Mouse (Mus musculus) left cerebral cortex, postnatal 4 days (tissue): ENCODE measurements around the gene Psmb10. TPM values are rescaled to one million over a fixed set of nuclear protein-coding genes. Genes with fewer than 3 reads are reported as not detected.

Experiments used
- DNase-seq: peaks from one replicate; pipeline ENCODE4 v3.0.0-alpha.2; 2022
- intact Hi-C: fragments of 180-260 bp; cut with DNase I; formaldehyde crosslinking; loops from one replicate; pipeline ENCODE4 v1.15.1; 2025
- total RNA-seq, 2 experiments: library from RNA; stranded (reverse); gene quantifications; 2 replicates each; pipeline ENCODE4 v1.2.3; 2021

Gene Psmb10
- total RNA-seq, 2 experiments from 2014 or later, result 50.6 to 70.2 TPM

DNA sequence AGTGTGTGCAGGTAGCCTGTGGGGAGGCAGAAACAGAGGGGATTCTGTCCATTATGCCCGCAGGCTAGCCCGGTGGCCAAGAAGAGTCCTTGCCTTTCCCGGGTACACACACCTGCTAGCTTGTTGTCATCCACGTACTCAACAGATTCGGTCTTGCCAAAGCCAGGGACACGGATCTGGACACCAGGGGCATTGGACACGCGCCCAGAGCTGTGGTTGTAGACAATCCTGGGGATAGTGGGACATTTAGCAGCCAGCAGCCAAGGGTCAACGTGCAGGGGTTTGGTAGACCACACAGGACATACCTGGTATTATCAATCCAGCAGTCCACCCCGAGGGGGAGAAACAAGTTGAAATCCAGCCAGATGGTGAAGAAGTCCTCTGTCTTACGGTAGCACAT, 3.8 kb upstream of the Psmb10 start:
- DNase-seq, result no peak
- intact Hi-C loops, result no loop called here

DNA sequence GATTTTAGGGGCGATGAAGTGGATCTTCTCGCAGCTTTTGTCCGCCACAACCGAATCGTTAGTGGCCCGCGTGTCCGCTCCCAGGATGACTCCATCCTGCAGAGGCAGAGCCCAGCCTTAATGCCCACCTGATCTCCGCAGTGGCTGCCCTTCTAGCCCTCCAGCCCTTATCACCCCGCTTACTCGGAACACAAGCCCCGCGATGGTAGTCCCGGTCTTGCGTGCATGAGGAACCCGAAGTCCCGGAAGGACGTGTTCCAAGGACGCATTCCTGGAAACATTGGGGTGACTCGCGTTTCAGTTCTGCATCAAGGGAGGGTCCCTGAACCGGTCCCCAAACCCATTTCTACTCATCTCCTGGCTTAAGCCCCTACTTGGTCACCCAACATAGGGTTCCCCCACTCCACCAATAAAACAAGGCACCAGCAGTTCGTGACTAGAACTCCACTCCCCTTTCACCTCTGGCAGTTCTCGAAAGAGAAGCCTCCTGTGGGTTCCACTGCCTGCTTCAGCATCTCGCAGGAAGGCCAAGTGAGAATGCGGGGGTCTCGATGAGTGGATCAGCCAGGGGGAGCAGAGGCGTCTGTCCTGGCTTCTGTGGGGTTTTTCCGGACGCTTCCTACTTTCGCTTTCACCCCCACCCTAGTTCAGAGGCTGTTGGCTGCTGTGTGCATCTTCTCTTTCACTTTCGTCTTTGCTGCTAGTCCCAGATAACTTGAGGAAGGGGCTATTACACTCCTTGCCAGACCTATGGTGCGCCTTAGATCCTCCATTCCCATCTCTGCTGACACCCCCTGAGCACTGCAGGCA, 543 bp downstream of the Psmb10 start:
- DNase-seq, result no peak
- intact Hi-C loops, result no loop called here

DNA sequence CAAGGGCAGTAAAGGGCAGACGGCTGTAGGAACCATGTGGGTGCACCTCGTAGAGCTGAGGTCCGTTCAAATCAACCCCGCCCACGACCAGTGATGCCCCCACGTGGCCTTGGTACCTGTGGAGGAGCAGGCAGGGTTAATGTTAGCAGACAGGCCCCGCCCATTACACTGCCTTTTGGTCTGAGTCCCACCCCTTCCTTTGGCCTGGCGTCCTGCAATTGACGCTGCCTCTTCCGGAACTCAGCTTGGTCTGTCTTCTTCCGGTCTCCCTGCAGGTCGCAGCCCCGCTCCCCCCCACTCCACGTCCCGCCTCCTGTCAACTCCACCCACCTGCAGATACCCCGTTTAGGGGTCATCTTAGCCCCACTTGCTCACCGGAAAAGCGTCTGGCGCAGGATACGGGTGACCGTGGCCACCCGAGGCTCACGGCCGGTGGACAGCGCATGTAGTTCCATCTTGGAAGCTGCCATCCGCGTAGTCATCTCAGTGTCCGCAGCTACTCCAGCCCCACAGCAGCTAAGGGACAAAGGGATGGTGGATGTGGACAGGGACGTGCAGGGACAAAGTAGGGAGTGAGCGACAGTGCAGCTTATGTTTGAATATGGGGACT, 1.3 kb downstream of the Psmb10 start:
- intact Hi-C loops, result no loop called here
- peak; percentile 92 for DNase-seq

DNA sequence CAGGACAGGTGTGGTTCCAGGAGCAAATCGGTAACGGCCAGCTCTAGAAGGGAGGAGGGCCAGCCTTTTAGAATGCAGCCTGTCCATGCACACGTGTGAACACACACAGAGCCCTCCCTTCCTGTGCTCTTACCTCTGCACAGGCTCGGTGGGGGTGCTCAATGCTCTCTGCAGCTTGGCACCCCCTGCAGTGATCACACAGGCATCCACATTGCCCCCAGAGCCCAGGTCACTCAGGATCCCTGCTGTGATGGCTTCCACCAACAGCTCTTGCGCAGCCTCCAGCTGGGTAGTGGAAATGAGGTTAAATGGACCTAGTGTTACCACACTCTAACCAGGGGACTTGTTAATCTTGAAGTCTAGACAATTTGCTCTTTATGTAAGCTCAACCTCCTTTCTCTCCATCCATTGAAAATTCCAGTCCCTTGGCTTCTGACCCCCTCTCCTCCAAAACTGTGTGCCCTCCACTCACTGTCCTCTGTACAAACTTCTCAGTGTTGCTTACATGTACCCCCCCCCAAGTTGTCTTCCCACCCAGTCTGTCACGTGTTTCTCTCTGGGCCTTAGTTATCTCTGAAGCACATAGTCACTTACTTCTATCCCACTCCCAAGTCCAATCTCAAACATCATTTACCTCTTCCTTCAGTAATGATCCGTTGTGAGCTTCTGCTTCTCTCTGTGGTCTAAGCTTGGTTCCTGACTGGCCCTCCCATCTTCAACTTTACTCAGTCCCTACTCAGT, 2.2 kb downstream of the Psmb10 start:
- intact Hi-C loops, result no loop called here
- no peak for DNase-seq

DNA sequence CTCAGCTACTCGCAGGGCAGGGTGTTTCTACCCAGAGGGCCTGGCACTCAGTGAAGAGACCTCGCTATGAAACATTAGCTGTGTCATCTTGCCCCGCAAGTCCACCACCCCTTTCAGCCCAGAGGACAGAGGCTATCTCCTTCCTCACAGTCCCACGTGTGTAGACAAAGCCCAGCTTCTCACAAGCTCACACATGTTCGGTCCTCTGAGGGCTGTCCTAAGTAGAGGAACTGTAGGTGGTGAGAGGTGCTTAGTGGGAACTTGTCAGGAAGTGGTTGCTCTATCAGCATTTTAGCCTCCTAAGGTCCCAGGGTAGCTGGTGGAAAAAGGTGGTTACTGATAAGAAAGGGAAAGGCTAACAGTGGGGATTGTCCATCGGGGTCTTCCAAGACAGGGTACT, 3.1 kb downstream of the Psmb10 start:
- DNase-seq, result no peak
- intact Hi-C loops, result no loop called here

DNA sequence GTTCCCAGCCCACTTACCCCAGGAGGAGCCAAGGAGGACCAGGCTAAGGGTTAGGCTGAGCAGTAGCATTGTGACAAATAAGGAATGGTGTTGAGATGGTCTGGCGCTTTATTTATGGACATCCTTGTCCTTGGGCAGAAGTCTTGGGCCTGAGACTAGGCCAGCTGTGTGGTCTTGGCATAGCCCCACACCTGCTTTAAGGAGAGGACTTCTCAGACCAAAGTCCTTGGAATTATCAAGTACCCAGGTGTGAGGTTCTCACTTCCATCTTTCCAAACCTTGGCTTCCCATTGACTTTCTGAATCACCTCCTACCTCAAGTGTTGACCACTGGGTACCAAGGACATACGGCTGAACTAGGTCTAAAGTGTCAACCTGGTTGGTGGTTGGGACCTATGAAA, 4.5 kb downstream of the Psmb10 start, which contains the start of gene Ctrl:
Ctrl (minus strand) TSS at position 101 of the 400 bp plus-strand sequence.
- intact Hi-C loops, result no loop called here
- no peak for DNase-seq

DNA sequence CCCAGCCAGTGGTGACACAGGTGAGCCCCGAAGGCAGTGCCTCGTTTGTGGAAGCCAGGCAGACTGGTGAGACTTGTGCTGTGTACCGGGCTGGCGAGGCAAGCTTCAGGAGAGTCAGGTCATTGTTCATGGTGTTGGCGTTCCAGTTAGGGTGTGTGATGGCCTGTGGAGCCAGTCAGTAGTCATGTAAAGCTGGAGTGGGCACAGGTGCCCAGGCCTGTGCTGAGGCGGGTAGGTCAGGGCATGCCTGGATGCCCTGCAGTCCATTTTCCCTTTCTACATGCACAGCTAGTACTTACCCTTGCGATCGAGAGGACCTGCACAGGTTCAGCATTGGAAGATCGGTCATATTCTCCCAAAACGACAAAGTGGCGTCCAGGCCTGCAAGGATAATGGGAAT, 5.7 kb downstream of the Psmb10 start:
- DNase-seq, result no peak
- intact Hi-C loops, result no loop called here

GRCm38 (mm10) chr8:105931271-105931670, 7.0 kb downstream of the Psmb10 start:
- DNase-seq, result no peak
- intact Hi-C loops, result no loop called here

DNA sequence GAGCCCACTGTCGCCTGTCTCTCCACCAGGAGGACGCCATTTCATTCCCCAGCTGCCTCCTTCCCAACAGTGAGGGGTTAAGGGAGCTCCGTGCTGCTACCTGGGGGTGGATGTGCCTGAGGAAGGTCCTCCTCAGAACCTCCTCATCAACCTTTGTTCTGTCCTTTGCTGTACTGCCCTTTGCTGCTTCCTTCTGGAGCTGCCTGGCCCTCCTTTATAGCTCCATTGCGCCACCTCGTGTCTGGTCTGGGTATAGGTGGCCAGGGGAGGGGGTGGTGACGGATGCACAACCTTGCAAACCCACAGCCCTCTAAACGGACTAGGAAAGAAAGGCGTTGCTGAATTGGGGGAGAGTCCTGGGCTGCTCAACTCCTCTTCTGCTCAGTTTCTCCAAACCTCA, 7.6 kb downstream of the Psmb10 start:
- intact Hi-C loops, result no loop called here
- DNase-seq, result peak; percentile 91

DNA sequence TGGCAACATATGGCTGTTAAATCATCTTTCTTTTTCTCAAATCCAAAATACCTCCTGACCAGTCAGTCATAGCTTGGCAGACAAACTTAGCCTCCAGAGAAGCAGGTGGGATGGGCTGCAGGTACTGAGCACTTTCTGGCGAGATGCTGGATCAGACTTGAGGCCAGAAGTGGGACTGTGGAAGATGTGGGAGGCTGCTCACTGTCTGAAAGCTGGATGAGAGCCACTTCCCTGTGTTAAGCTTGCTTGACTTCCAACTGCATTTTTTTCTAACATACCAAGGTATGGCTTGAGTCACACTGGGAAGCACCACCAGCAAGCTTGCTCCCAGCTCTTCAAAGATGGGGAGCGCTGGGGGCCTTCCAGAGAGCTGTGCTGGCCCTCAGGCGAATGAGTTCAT, 13.1 kb downstream of the Psmb10 start:
- no peak for DNase-seq
- intact Hi-C loops, result no loop called here

GRCm38 (mm10) chr8:105919390-105919789, 18.9 kb downstream of the Psmb10 start:
- no peak for DNase-seq

GRCm38 (mm10) chr8:105900941-105901616, 37.2 kb downstream of the Psmb10 start:
- intact Hi-C loops, result no loop called here
- no peak for DNase-seq

More at GRCm38 (mm10) chr8:105919390-105919789, 18.9 kb downstream of the Psmb10 start:
- intact Hi-C loops, result no loop called here

GRCm38 (mm10) chr8:105900180-105900940, 37.9 kb downstream of the Psmb10 start, which contains the start of gene Pskh1:
TSS of gene Pskh1 (plus strand) at chr8:105900441.
- peak; percentile 94 for DNase-seq
- intact Hi-C loops, result no loop called here

GRCm38 (mm10) chr8:105897801-105898480, 40.3 kb downstream of the Psmb10 start:
- DNase-seq, result no peak
- intact Hi-C loops, result loop anchor here (10.0 kb wide), 1 partner anchor 127 kb away; no protein-coding TSS in a partner anchor

- DNase-seq, result peak; percentile 84
- intact Hi-C loops, result loop anchor here (10.0 kb wide), 1 partner anchor 131 kb away; no protein-coding TSS in a partner anchor
These were observed 44.9 kb downstream of the Psmb10 start, which contains the start of gene Nrn1l for GRCm38 (mm10) chr8:105893339-105893738. TSS of gene Nrn1l (plus strand) at chr8:105893567.

DNA sequence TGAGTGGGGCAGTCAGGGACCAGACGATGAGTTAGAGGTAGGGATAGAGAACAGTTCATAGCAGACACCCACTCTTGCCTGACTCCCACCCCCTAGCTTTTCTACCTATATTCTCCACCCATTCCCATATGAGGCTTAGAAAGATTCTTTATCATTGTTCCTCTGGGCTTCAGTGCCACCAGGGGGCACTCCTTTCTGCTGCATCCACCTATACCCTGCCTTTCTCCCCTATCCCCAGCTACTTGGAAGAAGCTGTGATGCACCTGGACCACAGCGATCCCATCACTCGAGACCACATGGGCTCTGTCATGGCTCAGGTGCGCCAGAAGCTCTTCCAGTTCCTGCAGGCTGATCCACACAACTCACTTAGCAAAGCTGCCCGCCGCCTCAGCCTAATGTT, 45.8 kb downstream of the Psmb10 start:
- DNase-seq, result no peak
- intact Hi-C loops, result loop anchor here (10.0 kb wide), 1 partner anchor 132 kb away; no protein-coding TSS in a partner anchor

- DNase-seq, result no peak
- intact Hi-C loops, result loop anchor here (10.0 kb wide), 1 partner anchor 134 kb away; no protein-coding TSS in a partner anchor
These were observed 47.4 kb downstream of the Psmb10 start for GRCm38 (mm10) chr8:105890870-105891269.

DNA sequence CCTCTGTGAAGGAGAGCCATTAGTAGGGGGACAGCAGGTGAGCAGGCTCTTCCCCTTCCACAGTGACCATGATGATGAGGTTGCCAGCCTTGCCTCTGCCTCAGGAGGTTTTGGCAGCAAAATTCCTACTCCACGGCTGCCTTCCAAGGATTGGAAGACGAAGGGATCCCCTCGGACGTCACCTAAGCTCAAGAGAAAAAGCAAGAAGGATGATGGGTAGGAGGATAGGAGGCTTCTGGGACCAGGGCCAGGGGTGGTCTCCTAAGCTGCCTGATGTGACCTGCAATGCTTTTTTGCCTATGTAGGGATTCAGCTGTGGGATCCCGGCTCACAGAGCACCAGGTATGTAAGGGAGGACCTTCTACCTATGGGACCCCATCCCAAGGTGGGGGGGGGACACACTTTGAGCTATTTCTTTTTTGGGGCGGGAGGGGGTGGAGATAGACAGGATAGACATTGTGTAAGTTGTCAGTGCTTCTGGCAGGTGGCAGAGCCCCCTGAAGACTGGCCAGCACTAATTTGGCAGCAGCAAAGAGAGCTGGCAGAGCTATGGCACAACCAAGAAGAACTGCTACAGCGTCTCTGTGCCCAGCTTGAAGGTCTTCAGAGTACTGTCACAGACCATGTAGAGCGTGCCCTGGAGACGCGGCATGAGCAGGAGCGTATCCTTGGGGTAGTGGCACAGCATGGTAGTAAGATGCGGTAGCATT, 48.3 kb downstream of the Psmb10 start:
- intact Hi-C loops, result loop anchor here (10.0 kb wide), 1 partner anchor 135 kb away; no protein-coding TSS in a partner anchor
- no peak for DNase-seq
